Mouse (Mus musculus) embryonic stem cell, embryonic (primary cell): ENCODE measurements around the gene Spert.

Source experiments
- CTCF ChIA-PET, 4 experiments: fragments of 300-600 bp in 2 of 4; fragments of 350-600 bp in 2 of 4; sonication (Branson Sonifier 250); formaldehyde crosslinking; loops; one replicate each; lab custom pipeline; 2022; ENCODE audit warnings: inconsistent platforms in 2 of 4; lab: Charles Lee
- POLR2A ChIA-PET, 4 experiments: fragments of 300-600 bp in 2 of 4; fragments of 350-600 bp in 2 of 4; sonication (Branson Sonifier 250); formaldehyde crosslinking; loops; one replicate each; lab custom pipeline; 2022; ENCODE audit warnings: antibody characterized with exemption in 4 of 4, inconsistent platforms in 1 of 4; lab: Charles Lee

The Spert gene

GRCm38 (mm10) chr14:75540216-75540995, 52.5 kb downstream of the Spert start:
- ChIA-PET POLR2A (interaction anchor here in 3 of 4 experiments (0.6 to 1.1 kb wide), 3 partner anchors 13 to 257 kb away, joined by 3 to 8 read pairs (median 3); partner anchors contain the start of gene Zc3h13 (in 1 of the 3)), CTCF (interaction anchor here in 1 of 4 experiments (0.5 kb wide), 1 partner anchor 537 kb away, joined by 3 read pairs; no protein-coding TSS in a partner anchor)

GRCm38 (mm10) chr14:75539205-75539604, 53.7 kb downstream of the Spert start:
- ChIA-PET CTCF (no interaction called here), POLR2A (interaction anchor here in 1 of 4 experiments (1.0 to 1.1 kb wide), 2 partner anchors 34 to 256 kb away, joined by 3 read pairs; no protein-coding TSS in a partner anchor)
